Mouse (Mus musculus): ENCODE data around the gene Polrmt. TPM values are rescaled to one million over a fixed set of nuclear protein-coding genes. Genes with fewer than 3 reads are reported as not detected.

Polrmt gene
- polyA plus RNA-seq (2014; fragmentation: Illumina TruSeq; extraction: RNeasy Lipid Tissue Mini Kit (QIAGEN cat#74804); ENCODE audit: low read depth, low replicate concordance), result 0.82 TPM

DNA sequence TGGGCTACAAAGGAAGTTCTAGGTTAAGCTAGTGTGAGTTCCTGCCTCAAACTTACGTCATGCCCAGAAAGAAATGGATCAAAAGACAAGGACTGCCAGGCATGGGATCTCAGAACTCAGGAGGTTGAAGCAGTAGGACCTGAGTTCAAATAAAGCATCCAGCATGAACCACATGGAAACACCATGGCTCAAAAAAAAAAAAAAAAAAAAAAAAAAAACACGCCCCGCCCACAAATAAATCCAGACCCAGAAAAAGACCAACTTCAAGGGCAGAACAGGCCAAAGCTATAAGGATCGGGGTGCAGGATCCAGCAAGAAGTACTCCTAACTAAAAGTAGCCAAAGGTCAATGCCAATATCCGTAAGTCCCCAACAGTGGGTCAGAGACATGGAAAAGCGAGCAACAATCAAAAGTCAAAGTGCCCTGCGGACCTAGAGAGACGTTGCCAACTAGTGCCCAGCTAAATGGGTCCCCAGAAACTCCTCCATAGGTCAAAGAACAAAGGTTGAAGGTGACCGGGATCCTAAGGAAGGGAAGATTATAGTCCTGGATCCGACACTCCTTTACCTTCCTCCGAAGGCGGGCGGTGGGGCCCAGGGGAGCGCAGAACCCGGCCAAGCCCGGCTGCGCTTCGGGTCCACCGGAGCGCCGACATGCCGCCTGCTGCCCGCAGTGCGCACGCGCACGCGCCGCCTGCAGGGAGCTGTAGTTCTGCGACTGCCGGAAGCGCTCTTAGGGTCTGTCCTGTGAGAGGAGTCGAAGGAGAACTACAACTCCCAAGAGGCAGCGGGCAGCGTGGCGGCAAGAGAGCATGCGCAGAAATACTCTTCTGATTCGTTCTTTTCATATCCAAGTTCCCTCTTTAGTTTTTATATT lies at the start of gene Polrmt:
TSS of gene Polrmt (minus strand) at position 684 of the 876 bp plus-strand sequence.

DNA sequence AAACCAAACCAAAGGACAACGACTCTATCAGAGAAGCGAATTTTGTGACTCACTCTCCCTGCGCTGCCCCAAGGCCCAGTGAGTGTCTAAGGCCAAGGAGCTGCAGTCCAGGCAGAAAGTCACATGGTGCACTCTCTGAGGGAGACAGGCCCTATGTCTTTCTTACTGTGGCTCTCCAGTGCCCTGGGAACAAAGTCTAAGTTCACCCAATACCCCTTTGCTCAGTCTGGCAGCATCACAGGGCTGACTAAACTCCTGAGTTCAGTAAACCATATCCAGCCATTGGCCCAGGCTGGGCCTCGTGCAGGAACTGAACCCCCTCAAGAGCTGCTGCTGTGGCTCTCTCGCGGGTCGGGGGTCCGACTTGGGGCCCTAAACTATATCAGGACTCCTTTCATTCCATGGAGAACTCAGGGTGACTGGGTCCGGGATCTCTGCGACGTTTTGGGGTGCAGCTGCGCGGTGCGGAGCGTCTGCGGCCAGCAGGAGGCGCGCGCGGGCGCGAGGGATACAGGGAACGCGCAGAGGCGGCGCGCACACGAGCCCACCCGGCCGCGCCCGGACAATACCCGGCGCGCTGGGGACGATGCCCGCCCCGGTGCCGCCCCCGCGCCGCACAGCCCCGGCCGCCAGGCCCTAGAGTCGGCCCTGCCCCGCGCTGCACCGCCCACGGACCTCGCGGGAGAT lies 46.8 kb upstream of the Polrmt start, which contains the start of gene Palm:
TSS of gene Palm (plus strand) at position 522 of the 687 bp plus-strand sequence.

DNA sequence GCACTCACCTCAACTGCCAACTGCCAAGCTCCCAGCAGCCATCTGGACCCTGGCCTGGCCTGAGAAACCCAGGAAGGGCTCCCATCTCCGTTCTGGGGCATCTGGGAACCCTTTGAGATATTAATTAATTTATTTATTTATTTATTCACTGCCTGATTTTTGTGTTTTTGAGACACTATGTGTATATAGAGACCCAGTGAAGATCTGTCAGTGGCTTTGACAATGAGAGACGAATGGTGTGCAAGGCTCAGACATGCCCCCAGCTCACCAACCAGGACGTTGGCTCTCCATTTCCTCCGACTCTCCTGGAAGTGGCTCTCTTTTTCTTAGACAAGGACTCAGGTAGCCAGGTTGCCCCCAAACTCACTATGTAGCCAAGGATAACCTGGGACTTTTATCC lies 44.5 kb upstream of the Polrmt start, which contains the start of gene Prss57:
TSS of gene Prss57 (minus strand) at position 101 of the 400 bp plus-strand sequence.

DNA sequence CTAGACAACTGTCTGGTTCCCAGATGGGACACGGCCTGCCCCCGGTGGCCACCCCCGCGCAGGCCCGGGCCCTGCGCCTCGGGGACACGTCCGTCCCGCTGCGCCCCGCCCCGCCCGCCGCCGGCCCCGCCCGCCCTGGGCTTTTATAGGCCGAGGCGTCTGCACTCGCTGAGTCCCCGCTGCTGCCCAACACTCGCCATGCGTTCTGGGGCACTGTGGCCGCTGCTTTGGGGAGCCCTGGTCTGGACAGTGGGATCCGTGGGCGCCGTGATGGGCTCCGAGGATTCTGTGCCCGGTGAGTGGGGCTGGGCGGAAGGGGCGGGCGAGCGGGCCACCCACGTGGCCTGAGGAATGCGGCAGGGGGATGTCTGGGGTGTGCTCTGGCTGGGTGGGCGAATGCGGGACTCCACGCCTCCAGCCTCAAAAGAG lies 30.7 kb upstream of the Polrmt start, which contains the start of gene Fstl3:
TSS of gene Fstl3 (plus strand) at position 170 of the 429 bp plus-strand sequence.

DNA sequence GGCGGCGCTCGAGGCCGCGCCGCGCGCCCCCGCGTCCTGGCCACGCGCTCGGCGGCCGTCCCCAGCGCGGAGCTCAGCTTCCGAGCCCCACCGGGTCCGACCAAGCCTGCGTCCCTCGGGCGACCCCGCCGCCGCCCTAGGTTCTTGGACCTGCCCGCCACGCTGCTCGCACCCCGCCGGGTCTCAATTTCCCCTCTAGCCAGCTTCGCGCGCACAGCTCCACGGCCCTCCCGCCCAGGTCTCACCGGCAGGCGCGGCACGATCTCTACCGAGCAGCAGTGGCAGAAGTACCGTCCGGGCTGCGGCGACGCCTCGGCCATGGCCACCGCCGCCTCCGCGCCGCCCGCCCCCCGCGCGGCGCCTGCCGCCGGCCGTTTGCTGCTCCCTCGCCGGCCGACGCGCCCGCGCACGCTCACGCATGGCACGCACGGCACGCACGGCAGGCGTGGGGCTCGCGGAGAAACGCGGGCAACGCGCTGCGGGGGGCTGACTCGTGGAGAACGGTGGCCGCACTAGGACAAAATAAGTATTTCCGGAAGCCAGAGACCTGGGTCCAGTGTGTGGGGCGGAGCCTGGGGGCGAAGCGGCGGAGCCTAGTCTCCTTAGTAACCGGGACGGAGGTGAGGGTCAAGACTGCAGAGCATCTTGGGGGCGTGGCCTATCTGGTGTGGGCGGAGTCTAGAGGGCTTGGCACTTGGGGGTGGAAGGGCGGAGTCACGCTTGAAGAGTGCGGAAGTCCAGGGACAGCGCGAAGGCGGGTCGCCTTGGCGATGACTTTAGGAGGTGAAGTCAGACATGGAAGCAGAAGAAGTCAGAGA lies 20.3 kb upstream of the Polrmt start, which contains the start of gene Rnf126:
TSS of gene Rnf126 (minus strand) at position 445 of the 818 bp plus-strand sequence.

DNA sequence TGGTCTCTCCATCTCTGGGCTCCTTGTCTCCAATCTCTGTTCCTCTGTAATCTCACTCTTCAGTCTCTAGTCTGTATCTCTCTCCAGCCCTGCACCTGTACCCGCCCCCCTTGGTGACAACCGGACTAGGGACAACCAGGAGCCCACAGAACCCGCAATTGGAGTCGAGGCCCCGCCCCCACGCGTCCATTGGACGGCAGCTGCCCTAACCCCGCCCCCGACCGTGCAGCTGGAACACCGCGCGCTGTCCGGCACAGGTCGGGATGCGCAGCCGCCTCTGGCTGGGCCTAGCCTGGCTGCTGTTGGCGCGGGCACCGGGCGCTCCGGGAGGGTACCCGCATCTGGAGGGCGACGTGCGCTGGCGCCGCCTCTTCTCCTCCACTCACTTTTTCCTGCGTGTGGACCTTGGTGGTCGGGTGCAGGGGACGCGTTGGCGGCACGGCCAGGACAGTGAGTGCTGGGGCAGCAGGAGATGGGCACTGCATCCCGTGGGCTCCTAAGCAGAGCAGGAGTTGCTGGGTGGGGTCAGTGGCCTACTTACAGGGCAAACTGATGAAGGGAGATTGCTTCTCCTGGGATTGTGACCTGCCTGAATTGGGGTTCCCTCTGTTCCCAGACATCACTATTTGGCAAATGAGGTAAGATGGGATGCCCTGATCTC lies 8.6 kb upstream of the Polrmt start, which contains the start of gene Fgf22:
TSS of gene Fgf22 (plus strand) at position 221 of the 661 bp plus-strand sequence.

DNA sequence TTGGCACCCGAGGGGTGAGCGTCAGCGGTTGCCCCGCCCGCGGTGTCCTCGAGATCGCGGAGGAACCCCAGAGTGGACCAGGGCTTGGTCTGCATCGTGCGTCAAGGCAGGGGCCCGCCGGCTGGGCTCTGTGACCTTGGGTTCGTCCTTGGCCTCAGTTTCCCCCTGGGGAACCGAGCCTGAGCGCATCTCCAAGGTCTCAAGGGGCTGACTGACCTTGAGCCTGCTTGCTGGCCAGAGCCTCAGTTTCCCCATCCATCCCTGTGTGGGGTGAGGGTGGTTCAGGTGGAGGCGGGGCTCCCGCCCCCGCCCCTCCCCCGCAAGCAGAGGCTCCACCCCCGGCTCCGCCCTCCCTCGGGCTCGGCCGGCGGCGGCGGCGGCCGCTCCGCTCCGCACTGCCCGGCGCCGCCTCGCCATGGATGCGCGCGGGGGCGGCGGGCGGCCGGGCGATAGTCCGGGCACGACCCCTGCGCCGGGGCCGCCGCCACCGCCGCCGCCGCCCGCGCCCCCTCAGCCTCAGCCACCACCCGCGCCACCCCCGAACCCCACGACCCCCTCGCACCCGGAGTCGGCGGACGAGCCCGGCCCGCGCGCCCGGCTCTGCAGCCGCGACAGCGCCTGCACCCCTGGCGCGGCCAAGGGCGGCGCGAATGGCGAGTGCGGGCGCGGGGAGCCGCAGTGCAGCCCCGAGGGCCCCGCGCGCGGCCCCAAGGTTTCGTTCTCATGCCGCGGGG lies 30.0 kb downstream of the Polrmt start, which contains the start of gene Hcn2:
TSS of gene Hcn2 (plus strand) at position 381 of the 734 bp plus-strand sequence.

DNA sequence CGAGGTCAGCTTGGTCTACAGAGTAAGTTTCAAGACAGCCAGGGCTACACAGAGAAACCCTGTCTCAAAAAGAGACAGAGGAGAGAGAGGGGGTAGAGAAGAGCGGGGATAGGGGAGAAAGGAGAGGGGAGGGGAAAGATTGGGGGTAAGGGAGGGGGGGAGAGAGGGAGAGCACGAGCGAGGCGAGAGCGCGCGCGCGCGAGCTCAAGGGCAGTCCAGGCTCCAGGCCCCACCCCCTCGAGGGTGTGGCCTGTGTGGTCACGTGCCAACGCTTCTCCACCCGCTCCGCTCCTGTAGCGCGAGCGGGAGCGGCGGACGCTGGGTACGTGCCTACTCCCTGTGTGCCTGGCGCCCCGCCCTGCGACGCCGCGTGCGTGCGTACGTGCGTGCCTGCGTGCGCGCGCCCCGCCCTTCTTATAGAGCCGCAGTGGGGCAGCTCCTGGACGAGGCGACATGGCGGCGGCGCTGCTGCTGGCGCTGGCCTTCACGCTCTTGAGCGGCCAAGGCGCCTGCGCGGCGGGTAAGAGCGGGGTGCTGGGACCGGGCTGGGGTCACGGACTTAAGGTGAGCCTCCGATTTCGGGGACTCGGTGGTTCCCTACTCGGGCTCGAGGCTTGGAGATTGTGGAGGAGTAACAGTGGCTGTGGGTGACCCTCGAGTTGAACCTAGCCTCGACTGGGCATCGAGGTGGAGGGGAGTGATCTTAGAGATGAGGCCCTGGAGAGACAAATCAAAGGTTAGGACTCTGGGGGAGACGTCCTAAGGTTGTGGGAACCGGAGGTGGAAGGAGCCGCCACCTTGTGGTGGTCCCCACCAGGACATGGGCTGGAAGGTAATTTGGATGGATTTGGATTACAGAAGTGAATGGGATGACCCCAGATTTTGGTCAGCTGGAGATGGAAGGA lies 42.1 kb downstream of the Polrmt start, which contains the start of gene Bsg:
TSS of gene Bsg (plus strand) at position 427 of the 905 bp plus-strand sequence.

DNA sequence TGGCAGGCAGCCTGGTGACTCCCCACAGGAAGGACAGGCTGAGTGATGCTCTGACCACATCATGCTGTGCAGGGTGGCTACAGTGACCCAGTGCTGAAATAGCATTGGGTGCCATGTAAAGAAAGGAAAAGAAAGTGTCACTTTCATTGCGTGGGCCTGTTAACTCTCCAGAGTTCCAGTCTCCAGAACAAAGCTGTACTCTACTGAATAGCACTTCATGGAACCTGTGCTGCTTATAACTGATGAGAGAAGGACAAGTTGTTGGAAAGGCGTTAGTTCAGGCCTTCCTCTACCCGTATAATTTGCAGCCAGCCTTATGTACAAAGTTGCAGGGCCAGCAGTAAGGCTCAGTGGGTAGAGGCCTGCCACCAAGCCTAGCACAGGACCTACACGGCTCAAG lies 57.7 kb downstream of the Polrmt start, which contains the start of gene Gzmm:
TSS of gene Gzmm (plus strand) at position 301 of the 400 bp plus-strand sequence.

Other genes starting within 250 kb of the Polrmt start
- 9.2 TPM for gene Plpp2, start 212.8 kb downstream of the Polrmt start, polyA plus RNA-seq (2014; fragmentation: Illumina TruSeq; extraction: RNeasy Lipid Tissue Mini Kit (QIAGEN cat#74804); ENCODE audit: low read depth, low replicate concordance)
- not detected for gene Mier2, start 191.4 kb downstream of the Polrmt start, polyA plus RNA-seq (2014; fragmentation: Illumina TruSeq; extraction: RNeasy Lipid Tissue Mini Kit (QIAGEN cat#74804); ENCODE audit: low read depth, low replicate concordance)
- not detected for gene Theg, start 159.2 kb downstream of the Polrmt start, polyA plus RNA-seq (2014; fragmentation: Illumina TruSeq; extraction: RNeasy Lipid Tissue Mini Kit (QIAGEN cat#74804); ENCODE audit: low read depth, low replicate concordance)
- 0.16 TPM for gene C2cd4c, start 132.6 kb downstream of the Polrmt start, polyA plus RNA-seq (2014; fragmentation: Illumina TruSeq; extraction: RNeasy Lipid Tissue Mini Kit (QIAGEN cat#74804); ENCODE audit: low read depth, low replicate concordance)
- gene Shc2, start 108.7 kb downstream of the Polrmt start, polyA plus RNA-seq (2014; fragmentation: Illumina TruSeq; extraction: RNeasy Lipid Tissue Mini Kit (QIAGEN cat#74804); ENCODE audit: low read depth, low replicate concordance), result 1.5 TPM
- gene Odf3l2, start 100.8 kb downstream of the Polrmt start, polyA plus RNA-seq (2014; fragmentation: Illumina TruSeq; extraction: RNeasy Lipid Tissue Mini Kit (QIAGEN cat#74804); ENCODE audit: low read depth, low replicate concordance), result not detected
- not detected for gene Madcam1, start 82.0 kb downstream of the Polrmt start, polyA plus RNA-seq (2014; fragmentation: Illumina TruSeq; extraction: RNeasy Lipid Tissue Mini Kit (QIAGEN cat#74804); ENCODE audit: low read depth, low replicate concordance)
- not detected for gene Tpgs1, start 77.2 kb downstream of the Polrmt start, polyA plus RNA-seq (2014; fragmentation: Illumina TruSeq; extraction: RNeasy Lipid Tissue Mini Kit (QIAGEN cat#74804); ENCODE audit: low read depth, low replicate concordance)
- gene Cdc34, start 64.4 kb downstream of the Polrmt start, polyA plus RNA-seq (2014; fragmentation: Illumina TruSeq; extraction: RNeasy Lipid Tissue Mini Kit (QIAGEN cat#74804); ENCODE audit: low read depth, low replicate concordance), result not detected
- not detected for gene Gzmm, start 57.6 kb downstream of the Polrmt start, polyA plus RNA-seq (2014; fragmentation: Illumina TruSeq; extraction: RNeasy Lipid Tissue Mini Kit (QIAGEN cat#74804); ENCODE audit: low read depth, low replicate concordance)
- gene Bsg, start 42.1 kb downstream of the Polrmt start, polyA plus RNA-seq (2014; fragmentation: Illumina TruSeq; extraction: RNeasy Lipid Tissue Mini Kit (QIAGEN cat#74804); ENCODE audit: low read depth, low replicate concordance), result 376 TPM
- gene Hcn2, start 29.9 kb downstream of the Polrmt start, polyA plus RNA-seq (2014; fragmentation: Illumina TruSeq; extraction: RNeasy Lipid Tissue Mini Kit (QIAGEN cat#74804); ENCODE audit: low read depth, low replicate concordance), result 0.22 TPM
- not detected for gene Fgf22, start 8.5 kb upstream of the Polrmt start, polyA plus RNA-seq (2014; fragmentation: Illumina TruSeq; extraction: RNeasy Lipid Tissue Mini Kit (QIAGEN cat#74804); ENCODE audit: low read depth, low replicate concordance)
- 0.73 TPM for gene Rnf126, start 20.4 kb upstream of the Polrmt start, polyA plus RNA-seq (2014; fragmentation: Illumina TruSeq; extraction: RNeasy Lipid Tissue Mini Kit (QIAGEN cat#74804); ENCODE audit: low read depth, low replicate concordance)
- gene Fstl3, start 30.7 kb upstream of the Polrmt start, polyA plus RNA-seq (2014; fragmentation: Illumina TruSeq; extraction: RNeasy Lipid Tissue Mini Kit (QIAGEN cat#74804); ENCODE audit: low read depth, low replicate concordance), result 2.5 TPM
- gene Prss57, start 44.4 kb upstream of the Polrmt start, polyA plus RNA-seq (2014; fragmentation: Illumina TruSeq; extraction: RNeasy Lipid Tissue Mini Kit (QIAGEN cat#74804); ENCODE audit: low read depth, low replicate concordance), result not detected
- gene Palm, start 47.0 kb upstream of the Polrmt start, polyA plus RNA-seq (2014; fragmentation: Illumina TruSeq; extraction: RNeasy Lipid Tissue Mini Kit (QIAGEN cat#74804); ENCODE audit: low read depth, low replicate concordance), result 0.69 TPM
- 12.8 TPM for gene Misp, start 74.4 kb upstream of the Polrmt start, polyA plus RNA-seq (2014; fragmentation: Illumina TruSeq; extraction: RNeasy Lipid Tissue Mini Kit (QIAGEN cat#74804); ENCODE audit: low read depth, low replicate concordance)
- 91.3 TPM for gene Ptbp1, start 107.8 kb upstream of the Polrmt start, polyA plus RNA-seq (2014; fragmentation: Illumina TruSeq; extraction: RNeasy Lipid Tissue Mini Kit (QIAGEN cat#74804); ENCODE audit: low read depth, low replicate concordance)
- not detected for gene Prtn3, start 127.9 kb upstream of the Polrmt start, polyA plus RNA-seq (2014; fragmentation: Illumina TruSeq; extraction: RNeasy Lipid Tissue Mini Kit (QIAGEN cat#74804); ENCODE audit: low read depth, low replicate concordance)
- gene Plppr3, start 128.1 kb upstream of the Polrmt start, polyA plus RNA-seq (2014; fragmentation: Illumina TruSeq; extraction: RNeasy Lipid Tissue Mini Kit (QIAGEN cat#74804); ENCODE audit: low read depth, low replicate concordance), result not detected
- not detected for gene Elane, start 139.7 kb upstream of the Polrmt start, polyA plus RNA-seq (2014; fragmentation: Illumina TruSeq; extraction: RNeasy Lipid Tissue Mini Kit (QIAGEN cat#74804); ENCODE audit: low read depth, low replicate concordance)
- 0.88 TPM for gene Cfd, start 144.3 kb upstream of the Polrmt start, polyA plus RNA-seq (2014; fragmentation: Illumina TruSeq; extraction: RNeasy Lipid Tissue Mini Kit (QIAGEN cat#74804); ENCODE audit: low read depth, low replicate concordance)
- gene Med16, start 162.3 kb upstream of the Polrmt start, polyA plus RNA-seq (2014; fragmentation: Illumina TruSeq; extraction: RNeasy Lipid Tissue Mini Kit (QIAGEN cat#74804); ENCODE audit: low read depth, low replicate concordance), result 0.19 TPM
- not detected for gene Gm26602, start 164.3 kb upstream of the Polrmt start, polyA plus RNA-seq (2014; fragmentation: Illumina TruSeq; extraction: RNeasy Lipid Tissue Mini Kit (QIAGEN cat#74804); ENCODE audit: low read depth, low replicate concordance)
- gene Kiss1r, start 170.4 kb upstream of the Polrmt start, polyA plus RNA-seq (2014; fragmentation: Illumina TruSeq; extraction: RNeasy Lipid Tissue Mini Kit (QIAGEN cat#74804); ENCODE audit: low read depth, low replicate concordance), result 0.35 TPM
- gene R3hdm4, start 174.6 kb upstream of the Polrmt start, polyA plus RNA-seq (2014; fragmentation: Illumina TruSeq; extraction: RNeasy Lipid Tissue Mini Kit (QIAGEN cat#74804); ENCODE audit: low read depth, low replicate concordance), result 21.3 TPM
- 2.5 TPM for gene Arid3a, start 180.5 kb upstream of the Polrmt start, polyA plus RNA-seq (2014; fragmentation: Illumina TruSeq; extraction: RNeasy Lipid Tissue Mini Kit (QIAGEN cat#74804); ENCODE audit: low read depth, low replicate concordance)
- 0.79 TPM for gene Wdr18, start 213.6 kb upstream of the Polrmt start, polyA plus RNA-seq (2014; fragmentation: Illumina TruSeq; extraction: RNeasy Lipid Tissue Mini Kit (QIAGEN cat#74804); ENCODE audit: low read depth, low replicate concordance)
- not detected for gene Grin3b, start 224.1 kb upstream of the Polrmt start, polyA plus RNA-seq (2014; fragmentation: Illumina TruSeq; extraction: RNeasy Lipid Tissue Mini Kit (QIAGEN cat#74804); ENCODE audit: low read depth, low replicate concordance)
- gene Tmem259, start 237.7 kb upstream of the Polrmt start, polyA plus RNA-seq (2014; fragmentation: Illumina TruSeq; extraction: RNeasy Lipid Tissue Mini Kit (QIAGEN cat#74804); ENCODE audit: low read depth, low replicate concordance), result 0.22 TPM
- gene Cnn2, start 242.0 kb upstream of the Polrmt start, polyA plus RNA-seq (2014; fragmentation: Illumina TruSeq; extraction: RNeasy Lipid Tissue Mini Kit (QIAGEN cat#74804); ENCODE audit: low read depth, low replicate concordance), result 4.2 TPM
- gene Abca7, start 249.9 kb upstream of the Polrmt start, polyA plus RNA-seq (2014; fragmentation: Illumina TruSeq; extraction: RNeasy Lipid Tissue Mini Kit (QIAGEN cat#74804); ENCODE audit: low read depth, low replicate concordance), result 0.41 TPM

All from sigmoid colon, adult 10 weeks (tissue).